Mouse (Mus musculus): Measurements from ENCODE around the gene Ptbp2. TPM values are rescaled to one million over a fixed set of nuclear protein-coding genes. Genes with fewer than 3 reads are reported as not detected.

Gene Ptbp2
- polyA plus RNA-seq, 1 experiment from 2014 or later, result 62.2 TPM

Small RNA genes lying within 50 kb of the gene (microRNA-seq; reads per million reads assigned to microRNA genes)
- gene Gm24744, result not detected
